Mouse (Mus musculus) E14TG2a.4 (cell line): ENCODE measurements around the gene Osbpl6.
"Not testable (repeated sequence)": the region's sequence is repeated elsewhere in the genome, so short reads cannot be mapped to it uniquely, and the experiment has no call there.

ENCODE experiments used
- CTCF ChIP-seq: conservative IDR thresholded peaks from 2 replicates; pipeline ENCODE4 v1.5.1; 2014; ENCODE audit warnings: low read length
- NANOG ChIP-seq: IDR thresholded peaks from 2 replicates; pipeline ENCODE4 v1.6.1; 2014; ENCODE audit warnings: borderline replicate concordance, low read length, mixed read lengths

DNA sequence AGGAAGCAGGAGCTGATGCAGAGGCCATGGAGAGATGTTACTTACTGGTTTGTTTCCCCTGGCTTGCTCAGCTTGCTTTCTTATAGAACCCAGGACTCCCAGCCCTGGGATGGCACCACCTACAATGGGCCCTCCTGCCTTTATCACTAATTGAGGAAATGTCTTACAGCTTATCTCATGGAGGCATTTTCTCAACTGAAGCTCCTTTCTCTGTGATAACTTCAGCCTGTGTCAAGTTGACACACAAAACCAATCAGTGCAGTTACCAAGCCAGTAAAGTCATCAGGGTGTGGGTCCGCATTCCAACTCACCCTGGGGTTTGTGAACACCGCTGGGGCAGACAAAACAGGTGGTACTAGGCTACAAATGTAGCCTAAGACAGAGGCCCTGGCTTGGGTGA is 216.0 kb downstream of the Osbpl6 start:
- not testable (repeated sequence) for TF ChIP-seq CTCF, NANOG
